Mouse (Mus musculus): ENCODE results near the gene Cmip.

Gene Cmip

GRCm38 (mm10) chr8:117328758-117329157 is 71.9 kb downstream of the Cmip start:
- DNase-seq = no peak

- no peak for DNase-seq
Observed at GRCm38 (mm10) chr8:117329167-117329566, 72.3 kb downstream of the Cmip start.

- no peak for DNase-seq
Observed at GRCm38 (mm10) chr8:117329903-117330302, 73.0 kb downstream of the Cmip start.

GRCm38 (mm10) chr8:117332229-117333010 is 75.6 kb downstream of the Cmip start:
- no peak for DNase-seq

- no peak for DNase-seq
Observed at GRCm38 (mm10) chr8:117333619-117334018, 76.8 kb downstream of the Cmip start.

GRCm38 (mm10) chr8:117334058-117334747 is 77.3 kb downstream of the Cmip start:
- no peak for DNase-seq

GRCm38 (mm10) chr8:117334748-117335393 is 78.0 kb downstream of the Cmip start:
- no peak for DNase-seq

- no peak for DNase-seq
Observed at GRCm38 (mm10) chr8:117335423-117335822, 78.6 kb downstream of the Cmip start.

- no peak for DNase-seq
Observed at GRCm38 (mm10) chr8:117337188-117337587, 80.3 kb downstream of the Cmip start.

GRCm38 (mm10) chr8:117338678-117339077 is 81.8 kb downstream of the Cmip start:
- DNase-seq = no peak

- DNase-seq = no peak
Observed at GRCm38 (mm10) chr8:117339296-117339957, 82.6 kb downstream of the Cmip start.

- DNase-seq = no peak
Observed at GRCm38 (mm10) chr8:117339958-117340651, 83.2 kb downstream of the Cmip start.

- DNase-seq = no peak
Observed at GRCm38 (mm10) chr8:117340800-117341199, 83.9 kb downstream of the Cmip start.

- DNase-seq = no peak
Observed at GRCm38 (mm10) chr8:117342735-117343385, 86.0 kb downstream of the Cmip start.

GRCm38 (mm10) chr8:117343484-117343883 is 86.6 kb downstream of the Cmip start:
- no peak for DNase-seq

GRCm38 (mm10) chr8:117344899-117345298 is 88.0 kb downstream of the Cmip start:
- no peak for DNase-seq

GRCm38 (mm10) chr8:117345376-117345775 is 88.5 kb downstream of the Cmip start:
- DNase-seq = no peak

- no peak for DNase-seq
Observed at GRCm38 (mm10) chr8:117347556-117347955, 90.7 kb downstream of the Cmip start.

GRCm38 (mm10) chr8:117348718-117349394 is 92.0 kb downstream of the Cmip start:
- no peak for DNase-seq

- no peak for DNase-seq
Observed at GRCm38 (mm10) chr8:117349541-117349940, 92.7 kb downstream of the Cmip start.

GRCm38 (mm10) chr8:117352098-117352497 is 95.2 kb downstream of the Cmip start:
- DNase-seq = no peak
